ENCODE assay signal across 20 mouse cellular contexts in genomic region chr7:108991207-108991606, GRCm38 (mm10). TPM values are rescaled to one million over a fixed set of nuclear protein-coding genes. Genes with fewer than 3 reads are reported as not detected.
DNase-seq lines count a peak whose midpoint lies in the region; TF ChIP-seq lines count a peak whose summit lies in the region.
"Had no signal": no experiment of that assay in that cellular context is flagged by ENCODE, and none has a peak within 500 bp of the region (broad histone marks: within the 10 kb centered on the region; RNA-seq: fewer than 3 reads in every experiment).

No protein-coding gene starts in this region.

- DNase-seq in layer of hippocampus, adult 8-10 months (ENCODE audit: low spot score in 2 of 2), result peak; percentile 47 to 60
- DNase-seq in layer of hippocampus, adult 9-10 months (ENCODE audit: low spot score), result no peak
- DNase-seq in brain, adult 2 months (ENCODE audit: low read depth, low spot score), result peak; percentile 90
- peak; percentile 43 to 67 for DNase-seq in layer of hippocampus, postnatal 36 days
- peak; percentile 43 for DNase-seq in right cerebral cortex, postnatal 14 days
- DNase-seq in adrenal gland, postnatal 10 days, result no peak
- DNase-seq in gastrocnemius, adult 2 months, result no peak
- DNase-seq: adrenal gland, adult 8-10 months; cerebellum, adult 8-10 months; kidney, postnatal 14 days; lung, postnatal 14 days; thymus, postnatal 36 days had no signal

- H3K27ac ChIP-seq in gastrocnemius, adult 2 months, result no peak overlapping the region
- H3K27ac ChIP-seq: embryonic facial prominence, embryonic 15.5 days; forebrain, embryonic 13.5 days; heart, embryonic 15.5 days; hindbrain, embryonic 10.5 days; neural tube, embryonic 13.5 days had no signal

- no peak overlapping the region for H3K4me3 ChIP-seq in gastrocnemius, adult 2 months
- H3K4me3 ChIP-seq: embryonic facial prominence, embryonic 15.5 days; forebrain, embryonic 13.5 days; heart, embryonic 15.5 days; hindbrain, embryonic 10.5 days; neural tube, embryonic 13.5 days had no signal

- intact Hi-C loops in gastrocnemius, adult 2 months (cut with DNase I), result no loop called here

- TF ChIP-seq CTCF in gastrocnemius, adult 2 months (IDR thresholded peaks at IDR 0.05), result no peak

RNA-seq across cellular contexts. Expression of gene Tub, which starts 41.1 kb away (rescaled TPM):
- total RNA-seq in layer of hippocampus, adult 8-10 months (2022), result 100 to 1,000 TPM; 146 to 206 (median 173) TPM
- 100 to 1,000 TPM; 181 to 205 TPM for total RNA-seq in layer of hippocampus, postnatal 36 days (2021)
- total RNA-seq in adrenal gland, postnatal 10 days (2021), result 10 to 100 TPM; 20.7 to 27.5 TPM
- under 1 TPM; 0.41 to 0.67 TPM for total RNA-seq in gastrocnemius, adult 2 months (2021)
- total RNA-seq: granulocyte monocyte progenitor cell, adult 5-6 weeks; megakaryocyte-erythroid progenitor cell, adult 5-6 weeks; MEL had no signal

RNA-seq across cellular contexts. Expression of gene Eif3f, which starts 57.0 kb away (rescaled TPM):
- total RNA-seq in layer of hippocampus, adult 8-10 months (2022), result 100 to 1,000 TPM in 2 of 4 experiments, 10 to 100 TPM in 2; 92.4 to 104 (median 100) TPM
- 10 to 100 TPM; 86.8 to 93.7 TPM for total RNA-seq in layer of hippocampus, postnatal 36 days (2021)
- 100 to 1,000 TPM; 156 to 162 TPM for total RNA-seq in adrenal gland, postnatal 10 days (2021)
- total RNA-seq in gastrocnemius, adult 2 months (2021), result 100 to 1,000 TPM; 122 to 125 TPM

Comparison
In these comparisons a context has a peak if more than half of its experiments do, and no peak if none do; other contexts are left out.
1. DNase-seq: peak in layer of hippocampus, adult 8-10 months (2 of 2), brain, adult 2 months (single experiment), layer of hippocampus, postnatal 36 days (2 of 2) and right cerebral cortex, postnatal 14 days (single experiment); none in layer of hippocampus, adult 9-10 months (single experiment), adrenal gland, postnatal 10 days (single experiment) and gastrocnemius, adult 2 months (single experiment).
2. RNA of gene Tub, which starts 41.1 kb away (total RNA-seq): 181 to 205 TPM in layer of hippocampus, postnatal 36 days, 146 to 206 TPM in layer of hippocampus, adult 8-10 months and 20.7 to 27.5 TPM in adrenal gland, postnatal 10 days; 0.41 to 0.67 TPM in gastrocnemius, adult 2 months; every median in the first group is over 10 times any median in the second.